Mouse (Mus musculus) forebrain, embryonic 15.5 days (tissue): ENCODE measurements around the gene Phkg2. TPM values are rescaled to one million over a fixed set of nuclear protein-coding genes. Genes with fewer than 3 reads are reported as not detected.

Source experiments
- ATAC-seq: fragments of 200-750 bp; cut with Nextera tagmentation; replicated peaks from 2 replicates; pipeline ENCODE4 v1.8.0; 2017; ENCODE audit warnings: mild to moderate bottlenecking, moderate TSS enrichment, moderate library complexity
- H3K27ac ChIP-seq: fragments of 300-500 bp; sonication (generic); replicated peaks from 2 replicates; pipeline ENCODE4 v1.5.1; 2015; ENCODE audit warnings: mild to moderate bottlenecking, inconsistent platforms
- H3K27me3 ChIP-seq: fragments of 300-500 bp; sonication (generic); 2 replicates; pipeline ENCODE4 v1.6.1; 2015; ENCODE audit warnings: inconsistent platforms
- H3K36me3 ChIP-seq: fragments of 300-500 bp; sonication (generic); 2 replicates; pipeline ENCODE4 v1.6.1; 2015; ENCODE audit warnings: mild to moderate bottlenecking, inconsistent platforms
- H3K4me1 ChIP-seq: fragments of 300-500 bp; sonication (generic); 2 replicates; pipeline ENCODE4 v1.6.1; 2015; ENCODE audit warnings: inconsistent platforms
- H3K4me2 ChIP-seq: fragments of 300-500 bp; sonication (generic); replicated peaks from 2 replicates; pipeline ENCODE4 v1.6.1; 2015; ENCODE audit warnings: mild to moderate bottlenecking, inconsistent platforms
- H3K4me3 ChIP-seq: fragments of 300-500 bp; sonication (generic); 2 replicates; pipeline ENCODE4 v1.5.1; 2015; ENCODE audit warnings: mild to moderate bottlenecking, inconsistent platforms
- H3K9ac ChIP-seq: fragments of 300-500 bp; sonication (generic); replicated peaks from 2 replicates; pipeline ENCODE4 v1.6.1; 2015; ENCODE audit warnings: mild to moderate bottlenecking, inconsistent platforms
- H3K9me3 ChIP-seq: fragments of 300-500 bp; sonication (generic); 2 replicates; pipeline ENCODE4 v1.6.1; 2016; ENCODE audit warnings: inconsistent platforms
- WGBS: fragments of 180-500 bp; shearing (Covaris S2); methylation state at CpG from one replicate; pipeline ENCODE4 v1.1.7; 2015; ENCODE audit warnings: mixed read lengths; 5-methylcytosine and 5-hydroxymethylcytosine counted together
- polyA plus RNA-seq: library from polyadenylated mRNA; unstranded; fragments of >200 nt; fragmentation: Nextera tagmentation; extraction: Ambion mirVana; gene quantifications from 2 replicates; pipeline ENCODE4 v1.2.1, GENCODE M21; 2015

The Phkg2 gene
- polyA plus RNA-seq, 1 experiment from 2014 or later: 62.3 TPM

DNA sequence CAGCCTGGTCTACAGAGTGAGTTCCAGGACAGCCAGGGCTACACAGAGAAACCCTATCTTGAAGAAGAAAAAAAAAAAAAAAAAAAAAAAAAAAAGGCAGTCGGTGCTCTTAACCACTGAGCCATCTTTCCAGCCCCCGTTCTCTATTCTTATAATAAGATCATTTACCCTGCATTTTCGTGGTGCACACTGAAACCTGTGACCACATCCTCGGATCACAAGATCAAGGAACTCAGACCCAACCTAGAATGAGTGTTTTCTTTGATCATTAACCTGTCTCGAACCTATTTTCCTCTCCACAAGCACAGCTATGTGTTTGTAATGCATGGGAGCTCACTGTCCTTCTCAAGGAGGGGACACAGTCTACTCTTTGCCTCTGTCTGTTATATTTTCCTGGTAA lies 55.5 kb downstream of the Phkg2 start:
- WGBS: 76% methylated on average over 5 of the region's 5 CpGs
- H3K4me2 ChIP-seq: no peak overlapping the region
- H3K27ac ChIP-seq: no peak overlapping the region
- ATAC-seq: no peak
- H3K9ac ChIP-seq: no peak overlapping the region
- no peaks in the 10 kb centered on the region for H3K36me3 ChIP-seq
- no peaks in the 10 kb centered on the region for H3K4me1 ChIP-seq
- no peaks in the 10 kb centered on the region for H3K9me3 ChIP-seq
- H3K4me3 ChIP-seq: no peak overlapping the region
- H3K27me3 ChIP-seq: no peaks in the 10 kb centered on the region

- Histone ChIP-seq H3K4me1 (peaks cover under 1% of the 10 kb centered on the region; the same call in 1 of the 2 replicates), H3K36me3 (no peaks in the 10 kb centered on the region), H3K27me3 (no peaks in the 10 kb centered on the region), H3K27ac (no peak overlapping the region), H3K4me3 (no peak overlapping the region), H3K9ac (no peak overlapping the region), H3K4me2 (no peak overlapping the region), H3K9me3 (no peaks in the 10 kb centered on the region)
- 51% methylated on average over 4 of the region's 4 CpGs for WGBS
- ATAC-seq: no peak
Observed at GRCm38 (mm10) chr7:127631416-127631815, 58.3 kb downstream of the Phkg2 start.

Other genes starting within 250 kb of the Phkg2 start
- gene Zfp768, start 227.8 kb upstream of the Phkg2 start, polyA plus RNA-seq: 12.1 and 12.7 TPM in 2 replicates
- 7.6 and 8.9 TPM in 2 replicates for gene Zfp747, start 197.3 kb upstream of the Phkg2 start, polyA plus RNA-seq
- 4.8 and 5.5 TPM in 2 replicates for gene 9130019O22Rik, start 186.2 kb upstream of the Phkg2 start, polyA plus RNA-seq
- gene E430018J23Rik, start 179.7 kb upstream of the Phkg2 start, polyA plus RNA-seq: 5.4 and 5.9 TPM in 2 replicates
- gene Zfp764, start 166.5 kb upstream of the Phkg2 start, polyA plus RNA-seq: 4.6 and 6.1 TPM in 2 replicates
- gene Zfp688, start 151.3 kb upstream of the Phkg2 start, polyA plus RNA-seq: 27.8 and 29.5 TPM in 2 replicates
- gene Zfp689, start 124.2 kb upstream of the Phkg2 start, polyA plus RNA-seq: 16.2 and 17.1 TPM in 2 replicates
- gene Prr14, start 113.7 kb upstream of the Phkg2 start, polyA plus RNA-seq: 48.5 and 50.9 TPM in 2 replicates
- gene Fbrs, start 94.1 kb upstream of the Phkg2 start, polyA plus RNA-seq: 12.7 and 13.2 TPM in 2 replicates
- gene Srcap, start 61.4 kb upstream of the Phkg2 start, polyA plus RNA-seq: 54.1 and 64.2 TPM in 2 replicates
- 17.2 and 17.7 TPM in 2 replicates for gene Gm42715, start 53.8 kb upstream of the Phkg2 start, polyA plus RNA-seq
- 3.7 and 5.3 TPM in 2 replicates for gene Tmem265, start 11.9 kb upstream of the Phkg2 start, polyA plus RNA-seq
- gene Ccdc189, start 15.3 kb downstream of the Phkg2 start, polyA plus RNA-seq: 11.8 TPM in 2 replicates
- gene Rnf40, start 15.4 kb downstream of the Phkg2 start, polyA plus RNA-seq: 51.1 and 52.4 TPM in 2 replicates
- 18.7 and 18.9 TPM in 2 replicates for gene Zfp629, start 42.5 kb downstream of the Phkg2 start, polyA plus RNA-seq
- 43.1 and 47.9 TPM in 2 replicates for gene Bcl7c, start 135.6 kb downstream of the Phkg2 start, polyA plus RNA-seq
- gene Ctf1, start 139.4 kb downstream of the Phkg2 start, polyA plus RNA-seq: 3.8 and 5.8 TPM in 2 replicates
- 0.10 and 0.19 TPM in 2 replicates for gene Ctf2, start 158.8 kb downstream of the Phkg2 start, polyA plus RNA-seq
- gene Fbxl19, start 171.2 kb downstream of the Phkg2 start, polyA plus RNA-seq: 9.4 and 10.5 TPM in 2 replicates
- 8.7 and 8.8 TPM in 2 replicates for gene Orai3, start 196.5 kb downstream of the Phkg2 start, polyA plus RNA-seq
- gene Setd1a, start 203.3 kb downstream of the Phkg2 start, polyA plus RNA-seq: 22.4 and 24.8 TPM in 2 replicates
- not detected in 2 replicates for gene Gm49388, start 212.3 kb downstream of the Phkg2 start, polyA plus RNA-seq
- 7.4 TPM in 2 replicates for gene Hsd3b7, start 227.3 kb downstream of the Phkg2 start, polyA plus RNA-seq